Mouse (Mus musculus): ENCODE measurements at regions not wholly inside any gene's neighbourhood (a gene's known extent, or its start where the extent isn't known, plus 50 kb on each side); places are given as distances from the start of the nearest gene placed in this dataset.

GRCm38 (mm10) chr1:169357652-169358241 lies 173.5 kb downstream of the Nuf2 start:
- Histone ChIP-seq H3K4me1 (replicated peaks; ENCODE audit: low read depth, low read length) (no peaks in the 10 kb centered on the region), H3K4me3 (replicated peaks; ENCODE audit: low read length) (no peak overlapping the region), H3K9me3 (ENCODE audit: low read length) (no peaks in the 10 kb centered on the region), H3K36me3 (ENCODE audit: insufficient read depth, low read length) (no peaks in the 10 kb centered on the region), H3K27me3 (ENCODE audit: insufficient read depth, low read length) (no peaks in the 10 kb centered on the region; the same call in 1 of the 2 replicates)
- no peak for TF ChIP-seq POU5F1 (IDR thresholded peaks at IDR 0.05; ENCODE audit: borderline replicate concordance, low read length)
- TF ChIP-seq CTCF (conservative IDR thresholded peaks at IDR 0.05; ENCODE audit: low read length) = no peak
- no peak for TF ChIP-seq NANOG (IDR thresholded peaks at IDR 0.05; ENCODE audit: borderline replicate concordance, low read length)

DNA sequence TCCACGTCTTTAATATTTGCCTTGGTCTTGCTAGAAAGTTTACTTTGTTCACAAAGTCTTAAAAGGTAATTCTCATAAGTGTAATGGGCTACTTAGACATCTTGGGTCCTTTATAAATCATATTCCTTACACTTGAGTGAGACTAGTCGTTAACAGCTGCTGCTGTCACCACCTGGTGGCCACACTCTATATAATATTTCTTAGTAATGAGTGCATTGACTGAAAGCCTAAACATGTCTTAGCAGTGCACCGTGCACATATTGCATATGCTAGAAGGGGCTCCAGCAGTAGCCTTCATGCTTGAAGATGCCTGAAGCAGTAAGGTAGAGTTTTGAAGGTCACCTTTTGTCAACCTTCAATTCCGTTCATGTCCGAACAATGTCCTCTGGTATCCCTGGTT lies 177.2 kb downstream of the Nuf2 start:
- Histone ChIP-seq H3K9me3 (ENCODE audit: low read length) (no peaks in the 10 kb centered on the region), H3K4me3 (replicated peaks; ENCODE audit: low read length) (no peak overlapping the region), H3K27me3 (ENCODE audit: insufficient read depth, low read length) (no peaks in the 10 kb centered on the region), H3K4me1 (replicated peaks; ENCODE audit: low read depth, low read length) (no peaks in the 10 kb centered on the region), H3K36me3 (ENCODE audit: insufficient read depth, low read length) (no peaks in the 10 kb centered on the region)
- TF ChIP-seq CTCF (conservative IDR thresholded peaks at IDR 0.05; ENCODE audit: low read length) (no peak), POU5F1 (IDR thresholded peaks at IDR 0.05; ENCODE audit: borderline replicate concordance, low read length) (no peak), NANOG (IDR thresholded peaks at IDR 0.05; ENCODE audit: borderline replicate concordance, low read length) (no peak)

- no peak overlapping the region for H3K4me3 ChIP-seq (replicated peaks; ENCODE audit: low read length)
- no peaks in the 10 kb centered on the region for H3K4me1 ChIP-seq (replicated peaks; ENCODE audit: low read depth, low read length)
- no peaks in the 10 kb centered on the region for H3K9me3 ChIP-seq (ENCODE audit: low read length)
- no peaks in the 10 kb centered on the region for H3K36me3 ChIP-seq (ENCODE audit: insufficient read depth, low read length)
- TF ChIP-seq CTCF (conservative IDR thresholded peaks at IDR 0.05; ENCODE audit: low read length) (no peak), NANOG (IDR thresholded peaks at IDR 0.05; ENCODE audit: borderline replicate concordance, low read length) (no peak), POU5F1 (IDR thresholded peaks at IDR 0.05; ENCODE audit: borderline replicate concordance, low read length) (no peak)
- no peaks in the 10 kb centered on the region for H3K27me3 ChIP-seq (ENCODE audit: insufficient read depth, low read length)
Measured at GRCm38 (mm10) chr1:169347692-169348091, 183.6 kb downstream of the Nuf2 start.

GRCm38 (mm10) chr1:169346876-169347275 lies 184.4 kb downstream of the Nuf2 start:
- TF ChIP-seq POU5F1 (IDR thresholded peaks at IDR 0.05; ENCODE audit: borderline replicate concordance, low read length) (no peak), NANOG (IDR thresholded peaks at IDR 0.05; ENCODE audit: borderline replicate concordance, low read length) (no peak), CTCF (conservative IDR thresholded peaks at IDR 0.05; ENCODE audit: low read length) (no peak)
- Histone ChIP-seq H3K4me1 (replicated peaks; ENCODE audit: low read depth, low read length) (no peaks in the 10 kb centered on the region), H3K9me3 (ENCODE audit: low read length) (no peaks in the 10 kb centered on the region), H3K27me3 (ENCODE audit: insufficient read depth, low read length) (no peaks in the 10 kb centered on the region), H3K4me3 (replicated peaks; ENCODE audit: low read length) (no peak overlapping the region), H3K36me3 (ENCODE audit: insufficient read depth, low read length) (no peaks in the 10 kb centered on the region)

- Histone ChIP-seq H3K36me3 (ENCODE audit: insufficient read depth, low read length) (no peaks in the 10 kb centered on the region), H3K27me3 (ENCODE audit: insufficient read depth, low read length) (no peaks in the 10 kb centered on the region), H3K4me3 (replicated peaks; ENCODE audit: low read length) (no peak overlapping the region), H3K4me1 (replicated peaks; ENCODE audit: low read depth, low read length) (no peaks in the 10 kb centered on the region), H3K9me3 (ENCODE audit: low read length) (no peaks in the 10 kb centered on the region)
- no peak for TF ChIP-seq CTCF (conservative IDR thresholded peaks at IDR 0.05; ENCODE audit: low read length)
- no peak for TF ChIP-seq NANOG (IDR thresholded peaks at IDR 0.05; ENCODE audit: borderline replicate concordance, low read length)
- no peak for TF ChIP-seq POU5F1 (IDR thresholded peaks at IDR 0.05; ENCODE audit: borderline replicate concordance, low read length)
Measured at GRCm38 (mm10) chr1:169341131-169341530, 190.1 kb downstream of the Nuf2 start.

- H3K4me3 ChIP-seq (replicated peaks; ENCODE audit: low read length) = no peak overlapping the region
- no peaks in the 10 kb centered on the region for H3K4me1 ChIP-seq (replicated peaks; ENCODE audit: low read depth, low read length)
- H3K9me3 ChIP-seq (ENCODE audit: low read length) = no peaks in the 10 kb centered on the region
- TF ChIP-seq CTCF (conservative IDR thresholded peaks at IDR 0.05; ENCODE audit: low read length) (no peak), POU5F1 (IDR thresholded peaks at IDR 0.05; ENCODE audit: borderline replicate concordance, low read length) (no peak), NANOG (IDR thresholded peaks at IDR 0.05; ENCODE audit: borderline replicate concordance, low read length) (no peak)
- H3K36me3 ChIP-seq (ENCODE audit: insufficient read depth, low read length) = no peaks in the 10 kb centered on the region
- H3K27me3 ChIP-seq (ENCODE audit: insufficient read depth, low read length) = no peaks in the 10 kb centered on the region
Measured at GRCm38 (mm10) chr1:169338461-169338860, 192.8 kb downstream of the Nuf2 start.

DNA sequence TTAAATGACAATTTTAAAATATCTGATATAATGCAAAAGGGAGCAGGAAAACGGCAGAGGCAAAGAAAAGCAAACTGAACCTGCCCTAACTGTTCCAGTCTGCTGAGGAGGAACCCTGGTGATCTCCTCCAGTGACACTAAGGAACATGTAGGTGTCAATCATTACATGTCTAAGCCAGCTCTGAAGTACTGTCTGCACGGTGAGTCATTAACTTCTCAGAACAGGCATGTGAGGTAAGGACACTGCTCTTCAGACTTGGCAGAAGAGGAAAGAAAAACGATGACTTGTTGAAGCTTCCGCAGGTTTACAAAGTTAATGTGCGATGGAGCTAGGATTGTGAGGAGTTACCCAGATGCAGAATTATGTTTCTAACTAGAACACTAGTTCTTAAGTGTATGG lies 199.1 kb downstream of the Nuf2 start:
- H3K36me3 ChIP-seq (ENCODE audit: insufficient read depth, low read length) = no peaks in the 10 kb centered on the region
- no peaks in the 10 kb centered on the region for H3K27me3 ChIP-seq (ENCODE audit: insufficient read depth, low read length)
- TF ChIP-seq NANOG (IDR thresholded peaks at IDR 0.05; ENCODE audit: borderline replicate concordance, low read length) (no peak), CTCF (conservative IDR thresholded peaks at IDR 0.05; ENCODE audit: low read length) (no peak), POU5F1 (IDR thresholded peaks at IDR 0.05; ENCODE audit: borderline replicate concordance, low read length) (no peak)
- no peaks in the 10 kb centered on the region for H3K4me1 ChIP-seq (replicated peaks; ENCODE audit: low read depth, low read length)
- H3K9me3 ChIP-seq (ENCODE audit: low read length) = no peaks in the 10 kb centered on the region
- no peak overlapping the region for H3K4me3 ChIP-seq (replicated peaks; ENCODE audit: low read length)

DNA sequence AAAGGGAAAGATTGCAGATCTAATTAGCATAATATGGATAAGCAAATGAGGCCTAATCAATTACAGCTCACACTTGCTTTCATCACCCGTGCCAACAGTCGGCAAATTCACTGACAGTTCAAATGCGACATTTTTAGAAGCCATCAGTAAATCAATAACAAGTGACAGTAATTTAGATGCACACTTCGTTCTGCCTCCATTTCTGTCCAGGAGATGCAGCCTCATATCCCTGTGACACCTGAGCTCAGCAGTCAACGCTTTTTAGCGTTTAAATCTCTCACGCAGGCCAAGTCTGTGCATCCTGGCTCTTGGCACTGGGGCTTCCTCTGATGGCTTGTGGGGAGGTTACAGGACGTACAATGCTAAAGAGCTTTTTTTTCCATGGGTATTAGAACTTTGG lies 218.0 kb downstream of the Nuf2 start:
- Histone ChIP-seq H3K4me1 (replicated peaks; ENCODE audit: low read depth, low read length) (no peaks in the 10 kb centered on the region), H3K4me3 (replicated peaks; ENCODE audit: low read length) (no peak overlapping the region), H3K27me3 (ENCODE audit: insufficient read depth, low read length) (no peaks in the 10 kb centered on the region), H3K36me3 (ENCODE audit: insufficient read depth, low read length) (no peaks in the 10 kb centered on the region), H3K9me3 (ENCODE audit: low read length) (no peaks in the 10 kb centered on the region)
- TF ChIP-seq POU5F1 (IDR thresholded peaks at IDR 0.05; ENCODE audit: borderline replicate concordance, low read length) (no peak), NANOG (IDR thresholded peaks at IDR 0.05; ENCODE audit: borderline replicate concordance, low read length) (no peak), CTCF (conservative IDR thresholded peaks at IDR 0.05; ENCODE audit: low read length) (no peak)

- Histone ChIP-seq H3K4me1 (replicated peaks; ENCODE audit: low read depth, low read length) (no peaks in the 10 kb centered on the region), H3K27me3 (ENCODE audit: insufficient read depth, low read length) (no peaks in the 10 kb centered on the region), H3K4me3 (replicated peaks; ENCODE audit: low read length) (no peak overlapping the region), H3K9me3 (ENCODE audit: low read length) (no peaks in the 10 kb centered on the region), H3K36me3 (ENCODE audit: insufficient read depth, low read length) (no peaks in the 10 kb centered on the region)
- TF ChIP-seq NANOG (IDR thresholded peaks at IDR 0.05; ENCODE audit: borderline replicate concordance, low read length) (no peak), CTCF (conservative IDR thresholded peaks at IDR 0.05; ENCODE audit: low read length) (no peak), POU5F1 (IDR thresholded peaks at IDR 0.05; ENCODE audit: borderline replicate concordance, low read length) (no peak)
Measured at GRCm38 (mm10) chr1:169283440-169283839, 247.8 kb downstream of the Nuf2 start.

Data from E14TG2a.4 (cell line).